Mouse (Mus musculus): ENCODE measurements at regions not wholly inside any gene's neighbourhood (a gene's known extent, or its start where the extent isn't known, plus 50 kb on each side); places are given as distances from the start of the nearest gene placed in this dataset.

DNA sequence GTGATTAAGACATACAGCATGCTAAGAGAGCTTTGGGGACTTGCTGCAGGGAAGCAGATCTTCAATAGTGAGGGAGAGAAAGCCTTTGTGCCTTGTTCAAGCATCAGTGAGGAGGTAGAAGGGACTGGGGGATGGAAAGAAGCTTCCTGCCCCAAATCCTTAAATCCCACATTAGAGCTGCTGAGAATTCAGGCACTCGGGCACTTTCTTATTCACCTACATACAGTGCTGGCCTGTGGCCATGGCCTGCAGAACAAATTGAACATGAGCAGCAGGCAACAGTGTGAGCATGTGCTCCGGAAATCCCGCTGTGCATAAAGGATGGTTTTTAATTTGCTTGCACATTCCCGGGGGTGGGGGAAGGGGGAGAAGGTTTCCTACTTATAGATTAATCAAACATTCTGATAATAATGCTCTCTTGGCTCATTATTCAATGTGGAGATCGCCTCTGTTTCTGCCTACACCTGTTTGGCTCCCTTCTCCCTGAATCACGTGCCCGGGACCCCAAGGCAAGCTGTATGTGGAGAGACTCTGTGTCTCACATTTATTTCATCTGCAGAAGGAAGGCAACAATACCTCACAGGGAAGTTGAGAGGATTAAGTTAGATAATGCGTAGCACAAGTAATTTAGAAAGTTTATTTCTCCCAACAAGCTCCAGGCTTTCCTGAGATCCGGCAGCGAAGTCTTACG, 60.3 kb upstream of the Vamp9 start:
- no peak for TF ChIP-seq CTCF (IDR thresholded peaks at IDR 0.05; ENCODE audit: low read depth)
- Histone ChIP-seq H3K9ac (replicated peaks; ENCODE audit: low read length) (no peak overlapping the region), H3K4me3 (ENCODE audit: low read length) (no peak overlapping the region), H3K36me3 (ENCODE audit: insufficient read depth, low read length) (no peaks in the 10 kb centered on the region), H3K4me2 (ENCODE audit: low read depth, low read length) (no peak overlapping the region), H3K27ac (no peak overlapping the region), H3K9me3 (ENCODE audit: low read length) (no peaks in the 10 kb centered on the region), H3K27me3 (ENCODE audit: insufficient read depth, low read length) (no peaks in the 10 kb centered on the region), H3K4me1 (ENCODE audit: insufficient read depth, low read length) (no peaks in the 10 kb centered on the region)
- DNase-seq (ENCODE audit: low spot score) (peak; percentile 61), ATAC-seq (peak; percentile 51; the same call in 1 of the 2 replicates)
- WGBS = 48% methylated on average over 11 of the region's 11 CpGs

DNA sequence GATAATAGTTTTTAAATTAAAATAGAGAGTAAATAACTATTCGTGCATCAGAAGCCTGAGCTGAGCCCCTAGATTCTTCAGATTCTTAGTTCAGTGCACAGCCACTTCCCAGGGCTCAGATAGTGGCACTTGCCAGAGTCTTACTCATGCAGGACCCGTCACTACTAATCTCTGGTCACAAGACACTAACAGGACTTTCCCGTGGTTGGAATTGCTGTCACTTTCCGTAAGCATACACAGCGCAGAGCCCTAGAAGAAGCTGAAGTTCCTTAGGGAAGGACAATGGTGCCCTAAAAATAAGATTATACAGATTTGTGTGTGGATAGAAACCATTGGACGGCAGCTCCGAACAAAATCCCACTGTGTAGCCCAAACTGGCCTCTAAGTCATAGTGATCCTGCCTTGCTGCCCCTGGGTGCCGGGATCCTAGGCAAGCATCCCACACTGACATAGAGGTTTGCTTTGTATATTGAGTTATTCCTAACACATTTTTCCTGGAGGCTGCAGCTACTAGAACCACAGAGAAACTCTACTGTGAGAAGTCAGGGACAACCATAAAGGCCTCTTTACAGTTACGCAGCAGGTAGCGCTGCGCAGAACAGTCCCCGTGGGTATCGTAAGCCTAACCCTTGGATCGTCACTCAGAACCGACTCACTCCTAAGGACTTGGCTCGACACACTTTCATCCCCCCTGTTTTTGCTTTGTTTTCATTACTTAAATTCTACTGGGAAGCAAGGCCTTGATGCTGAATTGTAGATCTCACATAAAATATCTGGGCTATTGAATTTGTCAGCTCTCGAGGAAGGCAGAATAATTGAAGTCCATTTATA, 57.7 kb upstream of the Vamp9 start:
- WGBS = 66% methylated on average over 17 of the region's 17 CpGs
- Histone ChIP-seq H3K9me3 (ENCODE audit: low read length) (no peaks in the 10 kb centered on the region), H3K4me1 (ENCODE audit: insufficient read depth, low read length) (no peaks in the 10 kb centered on the region), H3K9ac (replicated peaks; ENCODE audit: low read length) (no peak overlapping the region), H3K36me3 (ENCODE audit: insufficient read depth, low read length) (no peaks in the 10 kb centered on the region), H3K4me2 (ENCODE audit: low read depth, low read length) (no peak overlapping the region), H3K27me3 (ENCODE audit: insufficient read depth, low read length) (no peaks in the 10 kb centered on the region), H3K4me3 (ENCODE audit: low read length) (no peak overlapping the region), H3K27ac (no peak overlapping the region)
- TF ChIP-seq CTCF (IDR thresholded peaks at IDR 0.05; ENCODE audit: low read depth) = no peak
- ATAC-seq = no peak
- DNase-seq (ENCODE audit: low spot score) = no peak

DNA sequence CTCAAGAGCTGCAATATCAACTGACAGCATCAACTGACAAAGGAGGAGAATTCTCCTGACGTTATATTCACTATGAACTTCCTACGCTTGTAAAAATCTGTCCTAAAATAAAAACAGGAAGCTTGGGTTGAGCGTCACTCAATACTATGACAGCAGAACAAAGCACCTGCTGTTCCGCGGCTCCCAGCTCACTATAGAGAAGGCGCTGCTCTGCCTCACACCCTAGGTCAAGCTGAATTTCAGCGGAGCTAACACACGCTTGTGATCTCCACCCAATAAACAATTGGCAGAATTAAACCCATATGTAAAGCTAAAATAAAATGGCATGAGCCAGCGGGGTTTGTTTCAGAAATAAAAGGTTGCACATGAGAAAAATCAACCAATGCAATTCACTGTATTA, 57.1 kb upstream of the Vamp9 start:
- no peak overlapping the region for H3K4me3 ChIP-seq (ENCODE audit: low read length)
- H3K27ac ChIP-seq = no peak overlapping the region
- H3K27me3 ChIP-seq (ENCODE audit: insufficient read depth, low read length) = no peaks in the 10 kb centered on the region
- H3K36me3 ChIP-seq (ENCODE audit: insufficient read depth, low read length) = no peaks in the 10 kb centered on the region
- H3K9ac ChIP-seq (replicated peaks; ENCODE audit: low read length) = no peak overlapping the region
- WGBS = 40% methylated on average over 9 of the region's 9 CpGs
- H3K9me3 ChIP-seq (ENCODE audit: low read length) = no peaks in the 10 kb centered on the region
- ATAC-seq (no peak), DNase-seq (ENCODE audit: low spot score) (no peak)
- H3K4me1 ChIP-seq (ENCODE audit: insufficient read depth, low read length) = no peaks in the 10 kb centered on the region
- no peak overlapping the region for H3K4me2 ChIP-seq (ENCODE audit: low read depth, low read length)
- TF ChIP-seq CTCF (IDR thresholded peaks at IDR 0.05; ENCODE audit: low read depth) = no peak

DNA sequence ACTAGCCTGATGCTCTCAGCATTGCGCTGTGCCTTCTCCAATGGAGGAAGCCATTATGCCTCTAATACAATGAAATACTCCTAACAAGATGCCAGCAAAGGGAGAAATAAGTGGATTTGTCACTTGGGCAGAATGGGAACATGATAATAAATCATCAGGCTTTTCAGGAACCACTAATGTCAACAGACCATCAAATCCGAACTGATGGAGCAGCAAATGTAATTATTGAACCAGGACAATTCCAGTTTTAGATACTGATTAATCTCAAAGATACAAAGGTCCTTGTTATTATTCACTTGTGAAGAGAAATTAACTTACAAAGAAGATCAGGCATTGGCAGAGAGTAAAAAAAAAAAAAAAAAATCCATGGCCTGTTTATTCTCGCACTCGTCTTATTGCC, 53.7 kb upstream of the Vamp9 start:
- TF ChIP-seq CTCF (IDR thresholded peaks at IDR 0.05; ENCODE audit: low read depth) = no peak
- Histone ChIP-seq H3K4me1 (ENCODE audit: insufficient read depth, low read length) (no peaks in the 10 kb centered on the region), H3K4me3 (ENCODE audit: low read length) (no peak overlapping the region), H3K4me2 (ENCODE audit: low read depth, low read length) (no peak overlapping the region), H3K27me3 (ENCODE audit: insufficient read depth, low read length) (no peaks in the 10 kb centered on the region), H3K36me3 (ENCODE audit: insufficient read depth, low read length) (no peaks in the 10 kb centered on the region), H3K27ac (no peak overlapping the region), H3K9ac (replicated peaks; ENCODE audit: low read length) (no peak overlapping the region), H3K9me3 (ENCODE audit: low read length) (no peaks in the 10 kb centered on the region)
- ATAC-seq (no peak), DNase-seq (ENCODE audit: low spot score) (no peak)
- 69% methylated on average over 4 of the region's 4 CpGs for WGBS

Data from hindbrain, postnatal 0 days (tissue).